Mouse (Mus musculus) thymus, adult 2 months (tissue): ENCODE results near the gene Pknox2.

Experiments
- CTCF ChIP-seq: fragments of 200-500 bp; IDR thresholded peaks from 2 replicates; pipeline ENCODE4 v1.5.1; 2012; ENCODE audit warnings: mild to moderate bottlenecking, control low read depth, low read length, moderate library complexity, borderline replicate concordance; ENCODE audit not compliant: control insufficient read depth, poor library complexity, insufficient read depth; ENCODE audit errors: extremely low read depth
- POLR2A ChIP-seq: fragments of 200-500 bp; IDR thresholded peaks from 2 replicates; pipeline ENCODE4 v1.6.1; 2012; ENCODE audit warnings: mild to moderate bottlenecking, low read length, control low read depth, moderate library complexity; ENCODE audit not compliant: control insufficient read depth, poor library complexity, insufficient read depth; ENCODE audit errors: extremely low read depth

DNA sequence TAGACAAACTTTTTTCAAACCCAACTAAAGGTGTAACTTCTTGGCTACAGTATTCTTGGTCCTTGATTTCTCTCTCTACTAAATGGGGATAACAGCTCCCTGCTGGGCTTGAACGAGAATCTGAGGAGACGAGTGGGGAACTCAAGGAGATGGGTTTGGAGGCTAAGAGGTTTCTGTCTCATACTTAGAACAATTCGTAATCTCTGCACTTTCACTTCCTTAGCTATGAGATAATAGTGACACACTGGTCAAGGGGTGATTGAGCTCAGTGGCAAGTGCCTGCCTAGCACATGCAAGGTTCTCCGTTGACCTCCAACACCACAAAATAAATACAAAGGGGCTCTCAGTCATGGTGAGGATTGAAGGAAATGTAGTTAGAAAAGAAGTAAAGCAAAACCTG, 215.6 kb downstream of the Pknox2 start:
- no peak for TF ChIP-seq CTCF
- no peak for TF ChIP-seq POLR2A
